Mouse (Mus musculus): ENCODE measurements around the gene Sytl2. TPM values are rescaled to one million over a fixed set of nuclear protein-coding genes. Genes with fewer than 3 reads are reported as not detected.

Sytl2 gene
- total RNA-seq, 1 experiment = 2.7 TPM

DNA sequence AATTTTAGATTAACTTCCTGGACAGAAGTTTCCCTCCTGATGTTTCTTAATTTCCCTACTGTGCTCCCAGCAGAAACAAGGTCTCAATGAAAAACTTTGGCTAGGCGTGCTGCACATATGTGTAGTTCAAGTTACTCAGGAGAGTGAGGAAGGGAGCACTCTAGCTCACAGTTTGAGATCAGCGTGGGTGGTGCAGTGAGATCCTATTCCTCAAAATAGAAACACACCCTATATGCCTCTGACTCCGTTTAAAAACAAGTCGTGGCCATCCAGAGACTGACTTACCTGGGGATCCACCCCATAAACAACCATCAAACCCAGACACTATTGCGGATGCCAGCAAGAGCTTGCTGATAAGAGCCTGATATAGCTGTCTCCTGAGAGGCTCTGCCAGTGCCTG, 47.0 kb downstream of the Sytl2 start:
- H3K9ac ChIP-seq (ENCODE audit: insufficient read depth, low read depth, low read length, poor library complexity, severe bottlenecking) = no peak overlapping the region
- H3K36me3 ChIP-seq (ENCODE audit: control insufficient read depth, insufficient read depth, low read length, poor library complexity, severe bottlenecking) = no peaks in the 10 kb centered on the region
- no peaks in the 10 kb centered on the region for H3K9me3 ChIP-seq (ENCODE audit: control insufficient read depth, insufficient read depth, low read depth, low read length)
- TF ChIP-seq MAFK (IDR thresholded peaks at IDR 0.05; ENCODE audit: insufficient read depth, low read depth, low read length) = no peak
- no peak for TF ChIP-seq ZC3H11A (IDR thresholded peaks at IDR 0.05; ENCODE audit: borderline replicate concordance, low read depth, low read length)
- TF ChIP-seq ZNF384 (IDR thresholded peaks at IDR 0.05; ENCODE audit: low read depth, low read length) = no peak
- no peak for TF ChIP-seq CHD2 (IDR thresholded peaks at IDR 0.05; ENCODE audit: low read depth, low read length)
- TF ChIP-seq HCFC1 (IDR thresholded peaks at IDR 0.05; ENCODE audit: borderline replicate concordance, insufficient read depth, low read length) = no peak
- in situ Hi-C loops (cut with MboI; ENCODE audit: low sequenced_read_pairs in 2 of 2, unreplicated experiment in 2 of 2) = no loop called here
- H3K4me3 ChIP-seq (ENCODE audit: insufficient read depth in 1 of 2, low read depth in 1 of 2, low read length in 2 of 2, poor library complexity in 1 of 2, severe bottlenecking in 1 of 2) = no peak overlapping the region
- no peak overlapping the region for H3K27ac ChIP-seq (ENCODE audit: insufficient read depth, low read depth, low read length, poor library complexity, severe bottlenecking)
- DNase-seq (ENCODE audit: low read depth, low spot score) = no peak
- H3K4me1 ChIP-seq (ENCODE audit: control insufficient read depth in 2 of 2, insufficient read depth in 2 of 2, low read length in 2 of 2, poor library complexity in 1 of 2) = 0 out of 4 replicates have a peak, but pooled peaks cover 0 to 2% of the 10 kb centered on the region in 2 experiments

DNA sequence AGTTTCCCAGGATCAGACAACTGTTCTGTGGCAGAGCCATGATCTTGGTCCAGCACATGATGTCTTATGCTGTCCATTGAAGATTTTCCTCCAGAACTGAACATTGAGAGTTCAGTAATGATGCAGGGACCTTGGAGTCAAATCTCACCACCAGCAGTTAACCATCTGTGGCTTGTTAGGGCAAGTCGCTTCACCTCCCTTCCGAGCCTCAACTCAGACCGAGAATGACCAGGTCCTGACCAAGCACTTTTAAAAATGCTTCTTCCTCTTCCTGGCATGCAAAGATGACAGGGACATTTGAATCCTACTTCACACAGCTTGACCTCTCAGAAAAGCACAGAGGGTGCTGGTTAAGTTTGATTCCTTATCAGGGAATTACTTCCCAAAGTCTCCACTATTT, 50.1 kb downstream of the Sytl2 start:
- TF ChIP-seq MAFK (IDR thresholded peaks at IDR 0.05; ENCODE audit: insufficient read depth, low read depth, low read length) = no peak
- no peak for TF ChIP-seq HCFC1 (IDR thresholded peaks at IDR 0.05; ENCODE audit: borderline replicate concordance, insufficient read depth, low read length)
- TF ChIP-seq ZC3H11A (IDR thresholded peaks at IDR 0.05; ENCODE audit: borderline replicate concordance, low read depth, low read length) = no peak
- TF ChIP-seq ZNF384 (IDR thresholded peaks at IDR 0.05; ENCODE audit: low read depth, low read length) = no peak
- no peak for TF ChIP-seq CHD2 (IDR thresholded peaks at IDR 0.05; ENCODE audit: low read depth, low read length)
- DNase-seq (ENCODE audit: low read depth, low spot score) = no peak
- Histone ChIP-seq H3K36me3 (ENCODE audit: control insufficient read depth, insufficient read depth, low read length, poor library complexity, severe bottlenecking) (no peaks in the 10 kb centered on the region), H3K9me3 (ENCODE audit: control insufficient read depth, insufficient read depth, low read depth, low read length) (no peaks in the 10 kb centered on the region), H3K4me3 (ENCODE audit: insufficient read depth in 1 of 2, low read depth in 1 of 2, low read length in 2 of 2, poor library complexity in 1 of 2, severe bottlenecking in 1 of 2) (no peak overlapping the region), H3K27ac (ENCODE audit: insufficient read depth, low read depth, low read length, poor library complexity, severe bottlenecking) (no peak overlapping the region), H3K4me1 (ENCODE audit: control insufficient read depth in 2 of 2, insufficient read depth in 2 of 2, low read length in 2 of 2, poor library complexity in 1 of 2) (0 out of 4 replicates have a peak, but pooled peaks cover 0 to 2% of the 10 kb centered on the region in 2 experiments), H3K9ac (ENCODE audit: insufficient read depth, low read depth, low read length, poor library complexity, severe bottlenecking) (no peak overlapping the region)
- in situ Hi-C loops (cut with MboI; ENCODE audit: low sequenced_read_pairs in 2 of 2, unreplicated experiment in 2 of 2) = no loop called here

DNA sequence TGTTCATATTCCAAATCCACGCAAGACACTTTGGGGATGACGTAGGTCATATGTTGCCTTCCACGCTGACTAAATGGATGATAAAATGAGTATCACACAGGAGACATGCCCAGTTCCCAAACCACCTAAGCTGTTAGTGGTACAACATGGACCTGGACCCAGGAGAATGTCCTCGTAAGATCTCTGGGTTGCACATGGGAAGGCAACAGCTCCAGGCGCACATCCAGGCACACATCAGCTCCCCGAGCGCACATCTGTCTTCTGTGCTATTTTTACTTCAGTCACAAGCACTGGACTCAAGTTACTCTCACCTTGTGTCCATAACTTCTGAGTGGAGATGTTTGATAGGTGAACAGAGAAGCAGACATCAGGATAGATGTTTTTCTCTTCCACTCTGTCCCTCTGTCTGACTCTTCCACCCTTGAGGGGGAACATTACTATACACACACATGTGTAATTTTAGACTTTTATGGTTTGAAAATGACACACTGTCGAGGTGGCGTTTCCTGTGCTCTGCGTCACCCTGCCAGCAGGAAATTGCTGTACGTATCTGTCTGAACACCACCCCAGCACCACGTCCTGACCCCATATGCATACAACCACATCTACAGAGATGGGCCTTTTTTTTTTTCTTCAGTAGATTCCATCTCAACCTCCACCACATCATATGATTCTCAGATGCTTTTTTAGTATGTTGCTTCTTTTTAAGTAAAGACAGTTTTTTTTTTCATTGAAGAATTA, 51.6 kb downstream of the Sytl2 start:
- H3K27ac ChIP-seq (ENCODE audit: insufficient read depth, low read depth, low read length, poor library complexity, severe bottlenecking) = no peak overlapping the region
- DNase-seq (ENCODE audit: low read depth, low spot score) = no peak
- TF ChIP-seq MAFK (IDR thresholded peaks at IDR 0.05; ENCODE audit: insufficient read depth, low read depth, low read length) (no peak), ZNF384 (IDR thresholded peaks at IDR 0.05; ENCODE audit: low read depth, low read length) (no peak), HCFC1 (IDR thresholded peaks at IDR 0.05; ENCODE audit: borderline replicate concordance, insufficient read depth, low read length) (no peak), ZC3H11A (IDR thresholded peaks at IDR 0.05; ENCODE audit: borderline replicate concordance, low read depth, low read length) (no peak), CHD2 (IDR thresholded peaks at IDR 0.05; ENCODE audit: low read depth, low read length) (no peak)
- no peak overlapping the region for H3K9ac ChIP-seq (ENCODE audit: insufficient read depth, low read depth, low read length, poor library complexity, severe bottlenecking)
- in situ Hi-C loops (cut with MboI; ENCODE audit: low sequenced_read_pairs in 2 of 2, unreplicated experiment in 2 of 2) = no loop called here
- H3K9me3 ChIP-seq (ENCODE audit: control insufficient read depth, insufficient read depth, low read depth, low read length) = no peaks in the 10 kb centered on the region
- H3K4me1 ChIP-seq (ENCODE audit: control insufficient read depth in 2 of 2, insufficient read depth in 2 of 2, low read length in 2 of 2, poor library complexity in 1 of 2) = no peaks in the 10 kb centered on the region
- H3K36me3 ChIP-seq (ENCODE audit: control insufficient read depth, insufficient read depth, low read length, poor library complexity, severe bottlenecking) = no peaks in the 10 kb centered on the region
- no peak overlapping the region for H3K4me3 ChIP-seq (ENCODE audit: insufficient read depth in 1 of 2, low read depth in 1 of 2, low read length in 2 of 2, poor library complexity in 1 of 2, severe bottlenecking in 1 of 2)

DNA sequence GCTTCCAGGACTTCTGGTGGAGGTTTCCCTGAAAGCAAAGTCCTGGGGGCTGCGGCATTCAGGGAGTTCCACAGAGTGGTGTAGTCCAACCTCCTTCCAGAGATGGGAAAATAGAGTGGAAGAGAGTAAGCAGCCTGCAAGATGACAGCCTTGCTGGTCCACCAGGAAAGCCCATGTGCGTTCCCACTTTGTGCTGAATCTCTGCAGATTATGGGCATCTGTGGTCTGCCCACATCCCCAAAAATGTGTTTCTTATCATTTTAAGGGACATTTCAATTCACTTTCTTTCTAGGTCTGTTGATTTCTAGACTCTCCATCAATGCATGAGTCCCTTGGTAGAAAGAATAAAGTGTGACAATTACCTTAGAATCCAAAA, 52.2 kb downstream of the Sytl2 start:
- H3K4me3 ChIP-seq (ENCODE audit: insufficient read depth in 1 of 2, low read depth in 1 of 2, low read length in 2 of 2, poor library complexity in 1 of 2, severe bottlenecking in 1 of 2) = no peak overlapping the region
- no peak overlapping the region for H3K9ac ChIP-seq (ENCODE audit: insufficient read depth, low read depth, low read length, poor library complexity, severe bottlenecking)
- no peaks in the 10 kb centered on the region for H3K4me1 ChIP-seq (ENCODE audit: control insufficient read depth in 2 of 2, insufficient read depth in 2 of 2, low read length in 2 of 2, poor library complexity in 1 of 2)
- H3K36me3 ChIP-seq (ENCODE audit: control insufficient read depth, insufficient read depth, low read length, poor library complexity, severe bottlenecking) = no peaks in the 10 kb centered on the region
- in situ Hi-C loops (cut with MboI; ENCODE audit: low sequenced_read_pairs in 2 of 2, unreplicated experiment in 2 of 2) = no loop called here
- no peak overlapping the region for H3K27ac ChIP-seq (ENCODE audit: insufficient read depth, low read depth, low read length, poor library complexity, severe bottlenecking)
- no peak for TF ChIP-seq CHD2 (IDR thresholded peaks at IDR 0.05; ENCODE audit: low read depth, low read length)
- no peak for TF ChIP-seq MAFK (IDR thresholded peaks at IDR 0.05; ENCODE audit: insufficient read depth, low read depth, low read length)
- no peak for TF ChIP-seq ZC3H11A (IDR thresholded peaks at IDR 0.05; ENCODE audit: borderline replicate concordance, low read depth, low read length)
- TF ChIP-seq HCFC1 (IDR thresholded peaks at IDR 0.05; ENCODE audit: borderline replicate concordance, insufficient read depth, low read length) = no peak
- no peak for TF ChIP-seq ZNF384 (IDR thresholded peaks at IDR 0.05; ENCODE audit: low read depth, low read length)
- DNase-seq (ENCODE audit: low read depth, low spot score) = no peak
- no peaks in the 10 kb centered on the region for H3K9me3 ChIP-seq (ENCODE audit: control insufficient read depth, insufficient read depth, low read depth, low read length)

Data from ES-E14 (cell line).